In genomic region chr5:74545606-74546005, GRCm38 (mm10) we compare ENCODE assay signal across 12 mouse cellular contexts.
"Had no signal": no experiment of that assay in that cellular context is flagged by ENCODE, and none has a peak within 500 bp of the region (broad histone marks: within the 10 kb centered on the region; RNA-seq: fewer than 3 reads in every experiment).

No protein-coding gene starts in this region.

- DNase-seq: retina, postnatal 1 day; right cerebral cortex, adult 18-20 months; right cerebral cortex, postnatal 14 days; right cerebral cortex, postnatal 25 days; right cerebral cortex, postnatal 4 days; spleen, adult 18-20 months; thymus, adult 18-20 months; thymus, adult 2 months; thymus, postnatal 14 days; thymus, postnatal 25 days; thymus, postnatal 36 days; thymus, postnatal 4 days had no signal
